Mouse (Mus musculus) forebrain, embryonic 14.5 days (tissue): ENCODE measurements at regions not wholly inside any gene's neighbourhood (a gene's known extent, or its start where the extent isn't known, plus 50 kb on each side); places are given as distances from the start of the nearest gene placed in this dataset.

ENCODE experiments used
- ATAC-seq: fragments of 200-750 bp; cut with Nextera tagmentation; 2 replicates; pipeline ENCODE4 v1.8.0; 2017; ENCODE audit warnings: mild to moderate bottlenecking, moderate library complexity
- DNase-seq: peaks from one replicate; pipeline ENCODE4 v3.0.0-alpha.2; 2015; ENCODE audit warnings: low spot score
- H3K27ac ChIP-seq: fragments of 300-500 bp; sonication (generic); 2 replicates; pipeline ENCODE4 v1.5.1; 2014; ENCODE audit warnings: low read depth, mild to moderate bottlenecking, control low read depth, low read length, moderate library complexity
- H3K27me3 ChIP-seq: fragments of 300-500 bp; sonication (generic); replicated peaks from 2 replicates; pipeline ENCODE4 v1.6.1; 2014; ENCODE audit warnings: low read length, control low read depth, mixed read lengths; ENCODE audit not compliant: control insufficient read depth, insufficient read depth
- H3K36me3 ChIP-seq: fragments of 300-500 bp; sonication (generic); 2 replicates; pipeline ENCODE4 v1.6.1; 2014; ENCODE audit warnings: low read length, control low read depth; ENCODE audit not compliant: control insufficient read depth, insufficient read depth
- H3K4me1 ChIP-seq: fragments of 300-500 bp; sonication (generic); 2 replicates; pipeline ENCODE4 v1.6.1; 2014; ENCODE audit warnings: antibody characterized with exemption, low read length, control low read depth; ENCODE audit not compliant: control insufficient read depth, insufficient read depth
- H3K4me2 ChIP-seq: fragments of 300-500 bp; sonication (generic); 2 replicates; pipeline ENCODE4 v1.6.1; 2014; ENCODE audit warnings: mild to moderate bottlenecking, control low read depth, low read length
- H3K4me3 ChIP-seq: fragments of 300-500 bp; sonication (generic); 2 replicates; pipeline ENCODE4 v1.5.1; 2014; ENCODE audit warnings: low read depth, low read length, control low read depth
- H3K9ac ChIP-seq: fragments of 300-500 bp; sonication (generic); 2 replicates; pipeline ENCODE4 v1.6.1; 2014; ENCODE audit warnings: mild to moderate bottlenecking, low read length, control low read depth, moderate library complexity
- H3K9me3 ChIP-seq: fragments of 300-500 bp; sonication (generic); replicated peaks from 2 replicates; pipeline ENCODE4 v1.6.1; 2016; ENCODE audit warnings: low read length, control low read depth, mixed read lengths; ENCODE audit not compliant: control insufficient read depth
- WGBS: fragments of 180-500 bp; shearing (Covaris S2); extraction: QIAGEN DNeasy Blood & Tissue Kit; methylation state at CpG from one replicate; pipeline ENCODE4 v1.1.7; 2014; 5-methylcytosine and 5-hydroxymethylcytosine counted together

GRCm38 (mm10) chr9:103938070-103938469, 64.3 kb upstream of the Nphp3 start:
- Histone ChIP-seq H3K36me3 (no peaks in the 10 kb centered on the region), H3K27me3 (no peaks in the 10 kb centered on the region), H3K4me3 (no peak overlapping the region), H3K4me2 (no peak overlapping the region), H3K4me1 (no peaks in the 10 kb centered on the region), H3K27ac (no peak overlapping the region), H3K9me3 (no peaks in the 10 kb centered on the region), H3K9ac (no peak overlapping the region)
- ATAC-seq (no peak), DNase-seq (no peak)
- 84% methylated on average over 5 of the region's 5 CpGs for WGBS

GRCm38 (mm10) chr9:103940010-103940409, 62.3 kb upstream of the Nphp3 start:
- Histone ChIP-seq H3K27ac (no peak overlapping the region), H3K9me3 (no peaks in the 10 kb centered on the region), H3K4me1 (no peaks in the 10 kb centered on the region), H3K27me3 (no peaks in the 10 kb centered on the region), H3K36me3 (no peaks in the 10 kb centered on the region), H3K9ac (no peak overlapping the region), H3K4me2 (no peak overlapping the region), H3K4me3 (no peak overlapping the region)
- WGBS, result 84% methylated on average over 8 of the region's 8 CpGs
- DNase-seq, result no peak
- no peak for ATAC-seq

DNA sequence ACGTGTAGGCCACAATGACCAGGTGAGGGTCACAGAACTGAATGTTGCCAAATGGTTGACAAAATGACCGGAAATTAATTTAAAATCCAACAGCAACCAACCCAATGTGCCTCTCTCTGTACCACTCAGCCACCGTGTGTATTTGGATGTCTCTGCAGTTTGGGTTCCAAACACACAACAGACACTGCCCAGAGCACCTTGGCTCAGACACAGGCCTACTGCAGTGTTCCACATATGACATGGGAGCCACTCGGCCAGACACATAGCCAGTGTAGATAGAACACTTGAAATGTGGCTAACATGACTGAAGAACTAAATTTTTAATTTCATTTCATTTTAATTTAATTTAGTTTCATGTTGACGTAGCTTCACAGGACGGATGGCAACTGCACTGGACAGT, 61.8 kb upstream of the Nphp3 start:
- Histone ChIP-seq H3K9me3 (no peaks in the 10 kb centered on the region), H3K4me2 (no peak overlapping the region), H3K9ac (no peak overlapping the region), H3K36me3 (no peaks in the 10 kb centered on the region), H3K4me1 (no peaks in the 10 kb centered on the region), H3K27ac (no peak overlapping the region), H3K4me3 (no peak overlapping the region), H3K27me3 (no peaks in the 10 kb centered on the region)
- ATAC-seq (no peak), DNase-seq (no peak)
- 90% methylated on average over 6 of the region's 6 CpGs for WGBS

DNA sequence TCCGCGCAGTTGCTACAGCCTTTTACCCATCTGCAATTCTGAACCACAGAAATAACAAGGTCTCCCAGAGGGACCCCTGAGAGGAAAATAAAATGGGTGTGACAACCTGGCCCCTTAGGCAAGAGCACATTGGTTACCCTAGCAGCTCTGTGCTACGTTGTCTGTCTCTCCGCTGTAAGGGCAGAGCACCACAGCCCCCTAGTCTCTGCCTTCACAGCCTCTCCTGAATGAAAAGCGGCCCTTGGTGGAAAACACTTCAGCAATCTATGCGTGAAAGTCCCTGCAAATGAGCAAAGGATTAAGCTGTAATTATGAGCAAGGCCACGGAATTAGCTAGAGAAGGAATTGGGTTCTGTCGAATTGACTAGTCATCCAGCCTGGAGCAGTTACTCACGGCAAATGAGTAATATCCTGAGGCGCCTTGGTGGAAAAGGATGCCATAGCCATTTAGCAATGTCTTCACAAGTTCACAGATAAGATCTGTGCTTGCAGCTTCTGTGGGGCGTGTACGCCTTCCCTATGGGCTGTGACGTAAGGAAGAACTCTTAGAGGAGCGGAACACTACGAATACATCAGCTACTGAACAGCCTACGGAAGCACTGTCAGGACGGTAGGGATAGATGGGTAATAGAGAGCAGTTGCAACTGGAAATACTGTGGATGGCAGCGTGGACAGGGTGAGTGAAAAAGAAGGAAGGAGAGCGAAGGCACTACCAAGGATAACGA, 61.0 kb upstream of the Nphp3 start:
- H3K36me3 ChIP-seq, result no peaks in the 10 kb centered on the region
- DNase-seq (no peak), ATAC-seq (no peak)
- H3K4me1 ChIP-seq, result no peaks in the 10 kb centered on the region
- no peak overlapping the region for H3K27ac ChIP-seq
- 78% methylated on average over 20 of the region's 20 CpGs for WGBS
- H3K9me3 ChIP-seq, result no peaks in the 10 kb centered on the region
- no peak overlapping the region for H3K4me2 ChIP-seq
- H3K4me3 ChIP-seq, result no peak overlapping the region
- no peak overlapping the region for H3K9ac ChIP-seq
- no peaks in the 10 kb centered on the region for H3K27me3 ChIP-seq

- Histone ChIP-seq H3K4me2 (no peak overlapping the region), H3K27ac (no peak overlapping the region), H3K9me3 (no peaks in the 10 kb centered on the region), H3K4me1 (no peaks in the 10 kb centered on the region), H3K27me3 (no peaks in the 10 kb centered on the region), H3K4me3 (no peak overlapping the region), H3K9ac (no peak overlapping the region), H3K36me3 (no peaks in the 10 kb centered on the region)
- no peak for ATAC-seq
- 93% methylated on average over 11 of the region's 11 CpGs for WGBS
- DNase-seq, result no peak
Measured at GRCm38 (mm10) chr9:103941901-103942260, 60.5 kb upstream of the Nphp3 start.

GRCm38 (mm10) chr9:103945406-103945805, 56.9 kb upstream of the Nphp3 start:
- no peak overlapping the region for H3K27ac ChIP-seq
- H3K4me2 ChIP-seq, result no peak overlapping the region
- no peak overlapping the region for H3K4me3 ChIP-seq
- ATAC-seq, result no peak
- H3K9ac ChIP-seq, result no peak overlapping the region
- H3K9me3 ChIP-seq, result no peaks in the 10 kb centered on the region
- 88% methylated on average over 11 of the region's 11 CpGs for WGBS
- no peaks in the 10 kb centered on the region for H3K36me3 ChIP-seq
- DNase-seq, result no peak
- no peaks in the 10 kb centered on the region for H3K27me3 ChIP-seq
- H3K4me1 ChIP-seq, result no peaks in the 10 kb centered on the region

DNA sequence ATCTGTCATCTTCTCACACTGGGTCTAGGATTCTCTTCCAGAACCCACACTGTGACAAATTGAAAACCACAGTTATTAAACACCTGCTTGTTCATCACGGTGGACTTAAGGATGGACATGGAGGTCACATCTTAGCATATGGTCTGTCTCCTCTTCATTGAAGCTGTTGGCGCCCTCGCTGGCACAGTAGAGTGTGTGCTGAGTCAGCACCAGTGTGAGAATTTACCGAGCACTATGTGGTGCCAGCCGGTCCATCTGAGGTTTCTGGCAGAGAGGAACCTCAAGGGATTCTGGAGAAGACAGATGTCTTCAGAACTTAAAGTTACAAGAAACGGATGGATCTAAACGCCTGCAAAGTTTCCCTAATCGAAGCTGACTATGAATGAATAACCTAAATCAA, 50.5 kb upstream of the Nphp3 start:
- Histone ChIP-seq H3K9me3 (no peaks in the 10 kb centered on the region), H3K4me1 (no peaks in the 10 kb centered on the region), H3K27ac (no peak overlapping the region), H3K4me3 (no peak overlapping the region), H3K36me3 (no peaks in the 10 kb centered on the region), H3K9ac (no peak overlapping the region), H3K4me2 (no peak overlapping the region), H3K27me3 (no peaks in the 10 kb centered on the region)
- ATAC-seq (no peak), DNase-seq (no peak)
- WGBS, result 93% methylated on average over 8 of the region's 8 CpGs
